Mouse (Mus musculus): ENCODE measurements around the gene Farsa.
"Not testable (repeated sequence)": the region's sequence is repeated elsewhere in the genome, so short reads cannot be mapped to it uniquely, and the experiment has no call there.

Gene Farsa

GRCm38 (mm10) chr8:84856864-84857441, at the start of gene Farsa:
Gene Farsa, plus strand, starts transcription at chr8:84856989.
- peak; percentile 95 for DNase-seq (ENCODE audit: low read depth, low spot score)

- DNase-seq (ENCODE audit: low read depth, low spot score) = no peak
These were observed 47.5 kb upstream of the Farsa start for GRCm38 (mm10) chr8:84809109-84809940.

DNA sequence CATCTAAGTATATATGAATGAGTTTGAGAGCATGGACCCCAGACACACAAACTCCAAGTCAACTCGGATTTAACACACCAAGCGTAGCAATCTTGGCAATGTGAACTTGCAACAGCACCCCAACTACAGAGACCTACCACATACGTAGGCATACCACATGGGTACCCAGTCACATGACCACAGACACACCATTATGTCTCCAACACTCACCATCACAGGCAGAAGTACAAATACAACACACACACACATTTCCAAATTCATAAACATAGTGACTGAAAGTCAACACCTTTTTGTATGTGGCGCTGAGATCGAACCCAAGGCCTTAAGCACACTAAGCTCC, 46.9 kb upstream of the Farsa start:
- DNase-seq (ENCODE audit: low read depth, low spot score) = no peak

DNA sequence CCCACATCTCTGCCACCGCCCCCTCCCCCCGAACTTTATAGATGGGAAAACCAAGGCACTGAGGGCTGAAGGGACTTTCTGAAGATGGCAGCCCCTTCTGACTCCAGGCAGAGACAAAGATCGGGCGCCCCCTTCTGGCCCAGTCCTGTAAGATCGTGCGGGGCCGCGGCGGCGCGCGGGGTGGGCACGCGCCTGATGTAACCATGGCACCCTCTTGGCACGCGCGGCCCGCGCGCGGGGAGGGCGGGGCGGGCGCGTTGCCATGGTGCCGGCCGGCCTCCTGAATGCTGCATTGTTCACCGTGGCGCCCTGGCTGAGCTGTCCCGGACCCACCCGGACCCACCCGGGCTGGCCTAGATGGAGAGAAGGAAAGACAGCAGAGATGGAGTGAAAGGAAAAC, 45.9 kb upstream of the Farsa start:
- peak; percentile 86 for DNase-seq (ENCODE audit: low read depth, low spot score)

GRCm38 (mm10) chr8:84811303-84811702, 45.5 kb upstream of the Farsa start:
- DNase-seq (ENCODE audit: low read depth, low spot score) = no peak

GRCm38 (mm10) chr8:84813059-84813458, 43.7 kb upstream of the Farsa start:
- DNase-seq (ENCODE audit: low read depth, low spot score) = peak; percentile 75

DNA sequence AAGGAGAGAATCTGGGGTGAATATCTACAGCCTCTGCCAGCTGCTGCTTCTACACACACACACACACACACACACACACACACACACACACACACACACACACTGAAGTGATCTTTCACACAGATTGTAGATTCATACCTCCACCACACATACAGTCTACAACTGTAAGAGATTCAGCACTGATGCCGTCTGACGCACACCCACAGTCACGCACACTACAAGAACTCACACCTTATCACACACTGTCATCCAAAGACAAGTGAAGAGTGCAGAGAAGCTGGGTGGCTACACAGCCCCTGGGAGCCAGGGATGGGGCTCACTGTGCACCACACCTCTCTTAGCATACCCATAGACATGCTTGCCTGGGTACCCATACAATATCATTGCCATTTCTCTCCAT, 43.0 kb upstream of the Farsa start:
- no peak for DNase-seq (ENCODE audit: low read depth, low spot score)

DNA sequence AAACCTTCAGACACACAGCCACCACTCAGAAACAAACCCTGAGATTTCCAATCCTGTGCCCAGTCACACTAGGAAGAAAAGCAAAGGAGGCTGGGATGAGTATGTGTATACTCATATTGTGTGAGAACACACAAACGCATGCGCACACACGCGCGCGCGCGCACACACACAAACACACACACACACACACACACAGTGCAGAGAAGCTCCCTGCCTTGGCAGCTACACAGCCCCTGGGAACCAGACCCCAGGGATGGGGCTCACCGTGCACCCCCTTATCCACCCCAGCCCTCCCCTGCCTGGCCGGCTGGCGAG, 42.6 kb upstream of the Farsa start:
- no peak for DNase-seq (ENCODE audit: low read depth, low spot score)

- peak; percentile 65 for DNase-seq (ENCODE audit: low read depth, low spot score)
These were observed 42.0 kb upstream of the Farsa start for GRCm38 (mm10) chr8:84814555-84815441.

- DNase-seq (ENCODE audit: low read depth, low spot score) = peak; percentile 89
These were observed 41.2 kb upstream of the Farsa start for GRCm38 (mm10) chr8:84815547-84815946.

DNA sequence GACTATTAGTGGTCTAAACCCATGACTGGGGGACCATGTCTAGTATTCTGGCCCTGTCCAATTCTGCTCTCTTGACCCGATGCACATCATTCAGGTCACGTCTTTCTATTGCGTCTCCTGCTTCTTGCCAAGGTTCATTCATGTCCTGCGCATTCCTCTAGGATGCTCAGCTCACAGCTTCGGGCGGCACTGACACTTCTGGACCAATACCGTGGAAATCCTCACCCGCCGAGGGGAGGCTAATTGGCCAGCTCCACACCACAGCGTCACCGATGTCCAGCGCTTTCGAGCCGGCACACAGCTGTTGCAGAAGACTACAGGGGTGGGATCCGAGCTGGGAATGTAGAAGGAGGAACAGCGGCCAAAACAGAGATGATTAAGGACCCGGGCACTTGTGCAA, 40.7 kb upstream of the Farsa start:
- DNase-seq (ENCODE audit: low read depth, low spot score) = no peak

- DNase-seq (ENCODE audit: low read depth, low spot score) = no peak
These were observed 34.1 kb upstream of the Farsa start, which contains the start of gene Dand5 for GRCm38 (mm10) chr8:84822723-84823122. Gene Dand5, minus strand, starts transcription at chr8:84822823.

DNA sequence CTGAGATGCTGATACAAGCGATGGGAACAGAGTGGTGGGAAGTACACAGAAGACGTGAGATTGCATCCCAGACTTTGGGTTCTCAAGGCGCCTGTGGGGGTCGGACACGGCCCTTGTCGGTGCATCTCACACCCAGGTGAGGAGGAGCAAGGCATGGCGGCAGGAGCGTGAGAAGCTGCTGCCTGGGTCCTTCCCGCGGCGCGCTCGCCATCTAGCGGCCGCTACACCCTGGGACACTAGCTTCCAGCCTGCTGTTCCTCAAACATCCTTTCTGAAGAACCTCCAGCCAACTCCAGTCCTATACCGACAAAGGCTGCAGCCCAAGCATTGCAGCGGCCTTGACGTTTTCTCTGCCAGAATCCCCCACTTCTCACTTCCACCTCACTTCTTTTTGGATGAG, 33.1 kb upstream of the Farsa start:
- peak; percentile 59 for DNase-seq (ENCODE audit: low read depth, low spot score)

GRCm38 (mm10) chr8:84825636-84826035, 31.2 kb upstream of the Farsa start:
- no peak for DNase-seq (ENCODE audit: low read depth, low spot score)

- not testable (repeated sequence) for DNase-seq (ENCODE audit: low read depth, low spot score)
These were observed 30.3 kb upstream of the Farsa start for GRCm38 (mm10) chr8:84826518-84826917.

DNA sequence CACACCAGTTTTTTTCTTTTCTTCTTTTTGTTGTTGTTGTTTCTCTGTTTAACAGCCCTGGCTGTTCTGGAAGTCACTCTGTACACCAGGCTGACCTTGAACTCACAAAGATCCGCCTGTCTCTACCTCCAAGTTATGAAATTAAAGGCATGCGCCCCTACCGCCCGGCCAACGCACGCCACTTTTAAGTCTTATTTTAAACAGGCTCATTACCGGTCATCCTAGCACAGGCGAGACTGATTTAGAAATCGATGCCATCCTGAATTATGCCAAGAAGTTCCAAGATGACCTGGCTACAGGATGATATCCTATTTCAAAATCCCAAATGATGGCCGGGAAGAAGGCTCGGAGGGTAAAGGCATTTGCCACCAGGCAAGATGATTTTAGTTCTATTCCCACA, 25.3 kb upstream of the Farsa start, which contains the start of gene Gadd45gip1:
Gene Gadd45gip1, plus strand, starts transcription at position 33 of the 400 bp plus-strand sequence.
- no peak for DNase-seq (ENCODE audit: low read depth, low spot score)

GRCm38 (mm10) chr8:84832034-84832717, 24.6 kb upstream of the Farsa start:
- DNase-seq (ENCODE audit: low read depth, low spot score) = peak; percentile 67

GRCm38 (mm10) chr8:84832759-84833742, 23.7 kb upstream of the Farsa start:
- DNase-seq (ENCODE audit: low read depth, low spot score) = no peak

DNA sequence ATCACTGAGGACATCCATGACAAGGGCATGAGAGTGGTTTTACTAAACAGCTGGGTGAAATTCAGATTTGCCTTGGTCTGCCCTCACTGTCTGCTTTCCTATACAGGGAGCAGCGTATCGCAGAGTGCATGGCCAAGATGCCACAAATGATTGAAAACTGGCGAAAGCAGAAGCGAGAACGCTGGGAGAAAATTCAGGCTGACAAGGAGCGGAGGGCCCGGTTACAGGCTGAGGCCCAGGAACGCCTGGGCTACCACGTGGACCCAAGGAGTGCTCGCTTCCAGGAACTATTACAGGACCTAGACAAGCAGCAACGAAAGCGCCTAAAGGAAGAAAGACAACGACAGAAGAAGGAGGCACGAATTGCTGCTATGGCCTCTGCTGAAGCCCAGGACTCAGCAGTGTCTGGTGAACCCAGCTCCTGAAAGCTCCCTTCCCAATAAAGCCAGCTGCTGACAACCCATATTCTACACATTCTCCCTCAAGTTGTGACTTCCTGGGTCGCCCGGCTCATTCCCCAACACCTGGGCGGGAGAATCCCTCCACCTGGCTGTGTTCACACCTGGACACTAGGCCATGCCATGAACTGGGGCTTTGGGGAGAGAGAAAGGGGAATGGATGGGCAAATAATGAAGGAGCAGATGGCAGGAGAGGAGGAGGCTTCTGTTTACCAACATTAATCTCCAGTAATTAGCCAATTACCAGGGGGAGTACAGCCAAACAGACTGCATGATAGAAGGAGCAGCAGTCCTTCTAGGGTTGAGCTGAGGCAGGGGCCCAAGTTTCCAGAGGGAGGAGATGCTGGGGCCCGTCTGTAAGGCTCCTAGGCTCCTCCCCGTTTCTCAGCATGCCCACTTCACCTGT, 22.6 kb upstream of the Farsa start:
- DNase-seq (ENCODE audit: low read depth, low spot score) = no peak

Data from retina, postnatal 7 days (tissue).